Mouse (Mus musculus): ENCODE results near the gene Sidt1. TPM values are rescaled to one million over a fixed set of nuclear protein-coding genes. Genes with fewer than 3 reads are reported as not detected.

The Sidt1 gene
- polyA plus RNA-seq (2015; fragmentation: Nextera tagmentation; extraction: Ambion mirVana) = 0.14 TPM in 1 of 2 replicates, not detected in the other

- 5% methylated on average over 15 of the region's 15 CpGs for WGBS
- peaks cover 17% of the 10 kb centered on the region for H3K4me1 ChIP-seq
- ATAC-seq (ENCODE audit: extremely low read depth, insufficient number of reproducible peaks, low FRiP score, low TSS enrichment) = no peak
- peak within 1 kb of the TSS; percentile 72 for H3K4me3 ChIP-seq
- peak within 1 kb of the TSS; percentile 80 for H3K9ac ChIP-seq
- peaks cover 48% of the 10 kb centered on the region for H3K27me3 ChIP-seq (replicated peaks)
- H3K9me3 ChIP-seq = peaks cover 7% of the 10 kb centered on the region; the same call in 1 of the 2 replicates
- H3K36me3 ChIP-seq = no peaks in the 10 kb centered on the region
- no peak within 1 kb of the TSS for H3K27ac ChIP-seq (replicated peaks)
- peak within 1 kb of the TSS; percentile 100 for H3K4me2 ChIP-seq
Observed at GRCm38 (mm10) chr16:44332861-44333284, at the start of gene Sidt1. Gene Sidt1 (minus strand): TSS chr16:44333196.

DNA sequence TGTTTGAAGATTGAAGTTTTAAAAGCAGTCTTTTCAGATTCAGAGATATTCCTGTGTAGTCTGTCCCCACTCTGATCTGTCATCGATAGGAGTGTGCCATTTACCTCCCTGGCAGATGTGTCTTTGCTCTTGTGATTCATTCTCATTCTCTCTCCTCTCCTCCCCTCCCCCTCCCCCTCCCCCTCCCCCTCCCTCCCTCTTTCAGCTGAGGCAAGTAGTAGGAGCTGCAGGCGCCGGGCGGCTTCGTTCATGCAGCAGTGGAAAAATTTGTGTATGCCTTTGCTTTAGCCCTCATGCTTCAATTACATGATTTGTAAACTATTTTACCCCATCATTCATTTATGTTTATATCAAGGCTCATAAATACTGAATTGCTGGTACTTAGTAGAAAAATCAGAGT is 48.6 kb upstream of the Sidt1 start:
- no peak overlapping the region for H3K27ac ChIP-seq (replicated peaks)
- H3K9me3 ChIP-seq = no peaks in the 10 kb centered on the region
- no peak overlapping the region for H3K4me2 ChIP-seq
- ATAC-seq (ENCODE audit: extremely low read depth, insufficient number of reproducible peaks, low FRiP score, low TSS enrichment) = no peak
- no peak overlapping the region for H3K4me3 ChIP-seq
- WGBS = 30% methylated on average over 5 of the region's 5 CpGs
- H3K9ac ChIP-seq = no peak overlapping the region
- peaks cover 16% of the 10 kb centered on the region; the same call in 1 of the 2 replicates for H3K4me1 ChIP-seq
- H3K27me3 ChIP-seq (replicated peaks) = no peaks in the 10 kb centered on the region
- H3K36me3 ChIP-seq = peaks cover 36% of the 10 kb centered on the region

- peaks cover 28% of the 10 kb centered on the region for H3K36me3 ChIP-seq
- H3K9me3 ChIP-seq = no peaks in the 10 kb centered on the region
- H3K4me1 ChIP-seq = peaks cover 16% of the 10 kb centered on the region; the same call in 1 of the 2 replicates
- 78% methylated on average over 4 of the region's 4 CpGs for WGBS
- H3K9ac ChIP-seq = no peak overlapping the region
- ATAC-seq (ENCODE audit: extremely low read depth, insufficient number of reproducible peaks, low FRiP score, low TSS enrichment) = no peak
- no peak overlapping the region for H3K27ac ChIP-seq (replicated peaks)
- H3K4me2 ChIP-seq = no peak overlapping the region
- no peaks in the 10 kb centered on the region for H3K27me3 ChIP-seq (replicated peaks)
- no peak overlapping the region for H3K4me3 ChIP-seq
Observed at GRCm38 (mm10) chr16:44380006-44380405, 47.0 kb upstream of the Sidt1 start.

DNA sequence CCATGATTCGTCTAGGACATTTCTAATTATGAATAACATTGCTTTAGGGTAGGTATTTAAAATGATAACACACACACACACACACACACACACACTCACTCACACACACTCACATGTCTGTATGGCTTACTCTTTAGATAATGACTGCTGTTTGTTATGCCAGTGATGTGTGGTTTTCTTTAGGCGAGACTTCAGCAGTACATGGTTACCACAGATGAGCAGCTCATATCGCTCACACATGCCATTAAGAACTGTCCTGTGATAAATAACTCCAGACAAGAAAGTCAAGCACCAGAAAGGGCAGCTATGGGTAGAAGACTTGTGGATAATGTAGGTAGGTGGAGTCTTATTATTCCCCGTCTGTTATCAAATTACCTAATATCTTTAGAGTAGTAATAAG is 42.5 kb upstream of the Sidt1 start:
- no peak overlapping the region for H3K4me2 ChIP-seq
- H3K27me3 ChIP-seq (replicated peaks) = no peaks in the 10 kb centered on the region
- no peak overlapping the region for H3K9ac ChIP-seq
- H3K9me3 ChIP-seq = no peaks in the 10 kb centered on the region
- H3K4me3 ChIP-seq = no peak overlapping the region
- ATAC-seq (ENCODE audit: extremely low read depth, insufficient number of reproducible peaks, low FRiP score, low TSS enrichment) = no peak
- H3K36me3 ChIP-seq = peaks cover 46% of the 10 kb centered on the region
- 80% methylated on average over 4 of the region's 4 CpGs for WGBS
- no peak overlapping the region for H3K27ac ChIP-seq (replicated peaks)
- H3K4me1 ChIP-seq = peaks cover 2% of the 10 kb centered on the region; the same call in 1 of the 2 replicates

DNA sequence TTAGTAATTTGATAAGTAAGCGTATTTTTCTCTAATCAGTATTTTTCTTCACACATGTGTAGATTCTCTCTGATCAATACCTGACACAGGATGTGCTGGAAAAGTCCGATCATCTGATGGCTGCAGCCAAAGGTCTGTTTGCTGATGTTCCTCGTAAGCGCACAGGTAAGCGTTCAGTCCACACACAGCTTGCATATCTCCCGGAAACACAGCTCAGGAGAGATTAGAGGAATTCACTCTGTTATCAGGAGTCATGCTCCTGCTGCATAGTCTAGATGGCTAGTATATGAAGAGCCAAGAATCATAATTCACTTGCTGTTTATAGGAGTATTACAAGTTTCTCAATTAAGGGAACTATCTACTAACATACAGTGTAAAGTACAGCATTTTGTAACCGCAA is 32.5 kb upstream of the Sidt1 start:
- H3K9ac ChIP-seq = no peak overlapping the region
- WGBS = 80% methylated on average over 7 of the region's 7 CpGs
- H3K4me1 ChIP-seq = no peaks in the 10 kb centered on the region
- H3K9me3 ChIP-seq = no peaks in the 10 kb centered on the region
- H3K4me3 ChIP-seq = no peak overlapping the region
- H3K36me3 ChIP-seq = peaks cover 57% of the 10 kb centered on the region
- ATAC-seq (ENCODE audit: extremely low read depth, insufficient number of reproducible peaks, low FRiP score, low TSS enrichment) = no peak
- no peak overlapping the region for H3K4me2 ChIP-seq
- no peak overlapping the region for H3K27ac ChIP-seq (replicated peaks)
- H3K27me3 ChIP-seq (replicated peaks) = no peaks in the 10 kb centered on the region

GRCm38 (mm10) chr16:44361921-44362890 is 29.2 kb upstream of the Sidt1 start:
- 83% methylated on average over 10 of the region's 10 CpGs for WGBS
- H3K9me3 ChIP-seq = no peaks in the 10 kb centered on the region
- peaks cover 53% of the 10 kb centered on the region for H3K36me3 ChIP-seq
- no peak overlapping the region for H3K4me2 ChIP-seq
- H3K4me1 ChIP-seq = no peaks in the 10 kb centered on the region
- no peak overlapping the region for H3K27ac ChIP-seq (replicated peaks)
- H3K27me3 ChIP-seq (replicated peaks) = no peaks in the 10 kb centered on the region
- no peak overlapping the region for H3K4me3 ChIP-seq
- no peak for ATAC-seq (ENCODE audit: extremely low read depth, insufficient number of reproducible peaks, low FRiP score, low TSS enrichment)
- H3K9ac ChIP-seq = no peak overlapping the region

- Histone ChIP-seq H3K9me3 (no peaks in the 10 kb centered on the region), H3K27ac (replicated peaks) (no peak overlapping the region), H3K27me3 (replicated peaks) (no peaks in the 10 kb centered on the region), H3K4me2 (no peak overlapping the region), H3K9ac (no peak overlapping the region), H3K36me3 (peaks cover 39% of the 10 kb centered on the region), H3K4me1 (peaks cover 4% of the 10 kb centered on the region; the same call in 1 of the 2 replicates), H3K4me3 (no peak overlapping the region)
- peak; percentile 87 for ATAC-seq (ENCODE audit: extremely low read depth, insufficient number of reproducible peaks, low FRiP score, low TSS enrichment)
- 70% methylated on average over 4 of the region's 4 CpGs for WGBS
Observed at GRCm38 (mm10) chr16:44357571-44358268, 24.7 kb upstream of the Sidt1 start.

DNA sequence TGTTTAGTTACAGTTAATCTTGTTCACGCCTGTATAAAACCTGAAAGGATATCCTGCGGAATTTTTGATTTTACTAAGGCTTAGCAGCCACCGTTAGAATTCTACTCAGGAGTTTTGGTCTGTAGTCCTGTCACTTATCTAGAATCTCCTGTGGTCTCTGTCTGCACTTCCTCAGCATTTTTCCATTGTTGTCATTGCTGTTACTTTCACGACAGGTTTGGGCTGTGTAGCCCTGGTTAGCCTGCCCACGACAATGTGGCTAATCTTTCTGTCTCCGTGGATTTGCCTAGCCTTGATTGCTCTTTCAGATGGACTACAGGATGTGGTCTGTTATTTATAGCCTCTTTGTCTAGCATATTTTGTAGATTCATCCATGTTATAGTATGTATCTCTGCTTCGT is 23.3 kb upstream of the Sidt1 start:
- Histone ChIP-seq H3K4me1 (peaks cover 4% of the 10 kb centered on the region; the same call in 1 of the 2 replicates), H3K9me3 (no peaks in the 10 kb centered on the region), H3K27me3 (replicated peaks) (no peaks in the 10 kb centered on the region), H3K27ac (replicated peaks) (no peak overlapping the region), H3K9ac (no peak overlapping the region), H3K4me3 (no peak overlapping the region), H3K4me2 (no peak overlapping the region), H3K36me3 (peaks cover 28% of the 10 kb centered on the region)
- ATAC-seq (ENCODE audit: extremely low read depth, insufficient number of reproducible peaks, low FRiP score, low TSS enrichment) = no peak
- WGBS = 42% methylated on average over 7 of the region's 7 CpGs

GRCm38 (mm10) chr16:44349801-44350397 is 16.9 kb upstream of the Sidt1 start:
- Histone ChIP-seq H3K36me3 (no peaks in the 10 kb centered on the region), H3K4me3 (no peak overlapping the region), H3K9me3 (no peaks in the 10 kb centered on the region), H3K4me2 (no peak overlapping the region), H3K4me1 (peaks cover 24% of the 10 kb centered on the region), H3K9ac (no peak overlapping the region), H3K27me3 (replicated peaks) (no peaks in the 10 kb centered on the region), H3K27ac (replicated peaks) (no peak overlapping the region)
- no peak for ATAC-seq (ENCODE audit: extremely low read depth, insufficient number of reproducible peaks, low FRiP score, low TSS enrichment)
- WGBS = 80% methylated on average over 4 of the region's 4 CpGs

GRCm38 (mm10) chr16:44347071-44347901 is 14.3 kb upstream of the Sidt1 start, which contains the start of gene Spice1:
Gene Spice1 (plus strand): TSS chr16:44347121.
- H3K4me2 ChIP-seq = peak within 1 kb of the TSS; percentile 75
- H3K27me3 ChIP-seq (replicated peaks) = 0 out of 2 replicates have a peak, but pooled peaks cover 5% of the 10 kb centered on the region
- peak; percentile 95 for ATAC-seq (ENCODE audit: extremely low read depth, insufficient number of reproducible peaks, low FRiP score, low TSS enrichment)
- peak within 1 kb of the TSS; percentile 91 for H3K9ac ChIP-seq
- H3K4me3 ChIP-seq = peak within 1 kb of the TSS; percentile 90
- under 1% methylated on average over 67 of the region's 67 CpGs for WGBS
- H3K27ac ChIP-seq (replicated peaks) = peak within 1 kb of the TSS; percentile 93
- H3K36me3 ChIP-seq = no peaks in the 10 kb centered on the region
- no peaks in the 10 kb centered on the region for H3K9me3 ChIP-seq
- H3K4me1 ChIP-seq = peaks cover 24% of the 10 kb centered on the region

Measured in heart, embryonic 13.5 days (tissue).